Mouse (Mus musculus): Measurements from ENCODE around the gene Tbccd1.
"Not testable (repeated sequence)": the region's sequence is repeated elsewhere in the genome, so short reads cannot be mapped to it uniquely, and the experiment has no call there.

Gene Tbccd1

DNA sequence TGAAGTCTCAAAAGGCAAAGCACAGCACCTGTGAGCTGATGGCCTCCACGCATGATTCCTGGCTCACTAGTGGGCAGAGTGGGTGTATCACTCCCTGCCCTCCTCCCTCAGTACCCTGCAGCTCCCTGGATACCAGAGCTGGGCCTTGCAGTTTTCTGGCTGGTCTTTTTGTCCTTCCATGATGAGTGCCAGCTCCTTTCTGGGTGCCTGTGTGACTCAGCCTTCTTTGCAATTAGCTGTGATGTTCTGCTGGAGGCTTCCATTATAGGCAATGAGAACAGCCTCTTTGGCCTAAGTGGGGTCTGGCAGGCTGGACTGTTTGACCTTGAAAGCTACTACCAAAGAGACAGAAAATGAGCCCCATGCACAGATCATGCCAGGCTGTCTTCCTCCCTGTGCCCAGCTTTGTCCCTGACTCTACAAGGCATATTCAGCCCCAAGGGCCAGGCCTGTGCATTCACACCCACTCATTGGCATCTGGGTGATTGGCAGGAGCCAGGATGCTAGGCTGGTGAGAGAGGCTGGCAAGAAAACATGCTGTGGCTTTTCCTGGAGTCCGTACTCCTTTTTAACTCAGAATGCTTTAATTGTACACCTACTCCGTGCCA lies 78.1 kb downstream of the Tbccd1 start:
- peak; percentile 63 for DNase-seq (ENCODE audit: low spot score)

DNA sequence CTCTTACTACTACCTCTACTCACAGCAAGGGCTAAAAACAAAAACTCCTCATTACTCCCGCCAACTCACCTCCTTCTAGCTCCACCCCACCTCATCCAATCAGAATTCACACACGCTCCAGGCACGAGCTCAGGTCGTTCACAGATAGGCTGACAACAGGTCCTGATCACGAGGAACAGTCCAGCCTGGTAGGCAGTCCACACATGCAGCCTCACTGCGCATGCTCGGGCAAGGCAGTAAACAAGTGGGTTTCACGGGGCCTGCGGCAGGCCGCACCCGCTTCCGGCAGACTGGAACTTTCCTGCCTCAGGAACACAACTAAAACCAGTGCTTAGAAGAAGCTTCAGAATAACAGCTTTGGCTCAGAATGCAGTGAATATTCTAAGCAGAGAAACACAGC lies 79.2 kb downstream of the Tbccd1 start:
- not testable (repeated sequence) for DNase-seq (ENCODE audit: low spot score)

DNA sequence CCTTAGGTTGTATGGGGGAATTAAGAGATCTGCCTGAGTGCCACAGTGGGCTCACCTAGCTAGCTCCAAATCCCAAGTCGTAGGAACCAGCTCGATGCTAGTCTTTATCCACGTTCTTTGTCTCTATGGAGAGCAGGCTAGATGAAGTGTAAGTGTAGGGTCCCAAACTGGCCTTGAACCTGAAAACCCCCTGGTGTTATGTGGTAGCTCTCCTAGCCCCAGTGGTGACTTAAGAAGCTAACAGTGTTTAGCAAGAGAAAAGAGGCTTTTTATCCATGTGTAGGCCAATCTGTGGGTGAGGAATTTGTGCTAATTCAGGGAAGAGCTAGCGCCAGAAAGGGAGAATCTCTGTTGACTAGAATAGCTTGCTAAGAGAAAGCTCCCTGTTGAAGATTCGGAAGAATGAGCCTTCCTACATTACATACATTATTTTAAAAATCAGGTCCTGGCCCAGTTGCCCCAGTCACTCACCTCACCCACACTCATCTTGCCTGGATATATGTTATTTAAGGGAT lies 81.9 kb downstream of the Tbccd1 start:
- DNase-seq (ENCODE audit: low spot score), result no peak

DNA sequence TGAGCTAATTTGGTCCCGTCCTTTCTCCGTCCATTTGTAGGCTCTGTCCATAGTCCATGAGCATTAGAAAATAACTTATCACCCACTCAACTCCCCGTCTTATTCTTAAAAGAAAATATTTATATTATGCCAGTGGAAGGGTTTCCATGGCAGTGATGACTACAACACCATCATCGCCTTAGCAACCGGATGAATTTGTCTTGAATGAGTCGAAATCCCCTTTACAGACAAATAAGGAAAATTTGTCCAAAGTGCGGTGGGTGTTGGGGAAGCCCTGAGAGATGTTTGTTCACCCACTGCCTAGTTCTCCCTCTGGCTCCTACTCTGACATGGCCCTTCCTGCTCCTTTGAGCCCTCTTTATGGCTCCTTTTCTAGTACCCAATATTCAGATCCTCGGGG lies 88.8 kb downstream of the Tbccd1 start:
- no peak for DNase-seq (ENCODE audit: low spot score)

DNA sequence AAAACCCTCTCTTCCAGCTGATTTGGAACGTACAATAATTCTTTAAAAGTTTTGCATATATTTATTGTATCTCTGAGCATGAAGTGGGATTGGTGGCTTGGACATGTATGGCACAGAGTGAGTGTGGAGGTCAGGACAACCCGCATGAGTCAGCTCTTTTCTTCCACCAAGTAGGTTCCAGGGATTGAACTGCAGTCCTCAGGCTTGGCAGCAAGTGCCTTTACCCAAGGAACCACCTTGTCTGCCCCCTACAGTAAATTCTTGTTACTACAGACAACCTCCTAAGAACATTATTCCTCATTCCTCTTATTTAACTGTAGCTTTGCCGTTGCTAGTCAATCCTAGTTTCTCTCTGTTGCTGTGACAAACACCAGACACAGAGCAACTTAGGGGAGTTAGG lies 90.1 kb downstream of the Tbccd1 start:
- no peak for DNase-seq (ENCODE audit: low spot score)

DNA sequence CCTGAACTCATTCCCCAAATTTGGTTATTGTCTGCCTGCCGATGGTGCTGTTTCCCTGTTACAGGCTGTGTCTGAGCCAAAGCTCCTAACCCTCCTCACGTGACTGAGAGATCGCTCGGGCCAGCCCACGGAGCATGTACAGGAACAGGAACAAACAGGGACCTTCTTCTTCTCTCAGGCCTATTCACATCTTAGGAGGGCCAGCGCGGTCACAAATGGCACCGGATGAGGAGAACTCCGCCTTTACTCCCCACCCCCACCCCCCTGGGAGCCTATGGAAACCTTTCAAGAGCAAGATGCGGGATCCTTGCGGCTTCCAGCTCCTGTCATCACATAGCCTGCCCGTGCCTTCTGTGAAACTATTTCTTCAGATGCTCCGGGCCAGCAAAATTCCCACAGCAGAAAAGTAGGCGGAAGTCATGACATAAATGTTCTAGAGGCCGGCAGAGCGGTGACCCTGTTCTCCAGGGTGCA lies 90.7 kb downstream of the Tbccd1 start:
- DNase-seq (ENCODE audit: low spot score), result no peak

DNA sequence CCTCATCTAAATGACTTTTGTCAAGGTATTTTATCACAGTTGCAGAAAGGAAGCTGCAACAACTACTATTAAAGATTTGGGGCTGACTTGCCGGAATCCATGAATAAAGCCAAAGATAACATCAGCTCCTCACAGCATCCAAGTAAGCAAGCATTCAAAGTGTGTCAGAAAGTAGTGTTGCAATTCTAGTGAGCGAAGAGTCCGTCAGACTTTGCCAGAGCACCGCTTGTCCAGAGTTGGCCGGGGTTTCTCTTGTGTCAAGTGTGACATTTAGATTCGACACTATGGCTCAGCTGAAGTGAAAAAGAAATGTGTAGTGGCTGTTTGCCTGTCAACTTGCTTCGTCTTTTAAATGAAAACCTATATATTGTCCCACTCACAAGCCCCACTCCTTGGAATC lies 91.9 kb downstream of the Tbccd1 start:
- DNase-seq (ENCODE audit: low spot score), result no peak
